ENCODE assay signal across 8 mouse cellular contexts in the genomic region with DNA sequence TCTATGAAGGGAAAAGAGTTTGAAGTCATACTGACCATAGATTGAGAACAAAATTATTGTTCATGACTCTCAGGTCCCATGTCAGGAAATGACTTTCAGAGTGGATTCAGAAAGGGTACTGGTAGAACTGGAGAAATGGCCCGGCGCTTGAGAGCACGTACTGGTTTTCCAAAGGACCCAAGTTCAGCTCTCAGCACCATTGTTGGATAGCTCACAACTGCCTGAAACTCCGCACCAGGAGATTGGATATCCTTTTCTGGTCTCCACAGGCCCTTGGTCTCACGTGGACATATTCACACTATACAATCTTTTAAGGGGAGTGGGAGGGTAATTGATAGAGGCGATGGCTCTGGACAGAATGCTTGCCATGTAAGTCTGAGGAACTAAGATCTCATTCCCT. TPM values are rescaled to one million over a fixed set of nuclear protein-coding genes. Genes with fewer than 3 reads are reported as not detected.
DNase-seq lines count a peak whose midpoint lies in the region; ATAC-seq lines count a peak whose summit lies in the region.
"Had no signal": no experiment of that assay in that cellular context is flagged by ENCODE, and none has a peak within 500 bp of the region (broad histone marks: within the 10 kb centered on the region; RNA-seq: fewer than 3 reads in every experiment).

No protein-coding gene starts in this region.

- no peak overlapping the region for H3K27ac ChIP-seq in neural tube, embryonic 11.5 days (ENCODE audit: low read depth, low read length)
- no peak overlapping the region for H3K27ac ChIP-seq in forebrain, embryonic 14.5 days (ENCODE audit: low read depth, low read length)
- peak overlapping the region; percentile 74 for H3K27ac ChIP-seq in liver, embryonic 11.5 days (ENCODE audit: low read depth, low read length)
- 0 out of 2 replicates have a peak overlapping the region, but pooled peaks have one; percentile 25 for H3K27ac ChIP-seq in stomach, embryonic 16.5 days (ENCODE audit: low read length)

- peaks cover 6% of the 10 kb centered on the region; the same call in 1 of the 2 replicates for H3K4me1 ChIP-seq in neural tube, embryonic 11.5 days (ENCODE audit: control insufficient read depth, insufficient read depth, low read length)
- peaks cover 12% of the 10 kb centered on the region for H3K4me1 ChIP-seq in forebrain, embryonic 14.5 days (ENCODE audit: control insufficient read depth, insufficient read depth, low read length)
- peaks cover 16% of the 10 kb centered on the region for H3K4me1 ChIP-seq in liver, embryonic 11.5 days (replicated peaks; ENCODE audit: control insufficient read depth, insufficient read depth, low read length)
- H3K4me1 ChIP-seq in stomach, embryonic 16.5 days (ENCODE audit: control insufficient read depth, insufficient read depth, low read length): peaks cover 7% of the 10 kb centered on the region

- no peaks in the 10 kb centered on the region for H3K36me3 ChIP-seq in neural tube, embryonic 11.5 days (ENCODE audit: control insufficient read depth, insufficient read depth, low read length)
- peaks cover 17% of the 10 kb centered on the region for H3K36me3 ChIP-seq in forebrain, embryonic 14.5 days (ENCODE audit: control insufficient read depth, insufficient read depth, low read length)
- peaks cover 12% of the 10 kb centered on the region for H3K36me3 ChIP-seq in liver, embryonic 11.5 days (ENCODE audit: control insufficient read depth, insufficient read depth, low read length)
- 0 out of 2 replicates have a peak, but pooled peaks cover 4% of the 10 kb centered on the region for H3K36me3 ChIP-seq in stomach, embryonic 16.5 days (ENCODE audit: control insufficient read depth, insufficient read depth, low read length)

- no peak for DNase-seq in neural tube, embryonic 11.5 days (ENCODE audit: low spot score)
- no peak for DNase-seq in neural tube, embryonic 10.5 days (ENCODE audit: extremely low spot score, low spot score)
- no peak for DNase-seq in forebrain, embryonic 14.5 days (ENCODE audit: low spot score)
- no peak for DNase-seq in liver, embryonic 11.5 days (ENCODE audit: low spot score)
- DNase-seq in thymus, postnatal 4 days: no peak
- no peak for DNase-seq in layer of hippocampus, adult 18-20 months (ENCODE audit: low spot score in 2 of 2)
- DNase-seq: gastrocnemius, postnatal 36 days had no signal

- no peaks in the 10 kb centered on the region for H3K9me3 ChIP-seq in neural tube, embryonic 11.5 days (ENCODE audit: control insufficient read depth, low read length)
- no peaks in the 10 kb centered on the region for H3K9me3 ChIP-seq in forebrain, embryonic 14.5 days (replicated peaks; ENCODE audit: control insufficient read depth, low read length)
- no peaks in the 10 kb centered on the region for H3K9me3 ChIP-seq in liver, embryonic 11.5 days (ENCODE audit: control insufficient read depth, low read length)
- no peaks in the 10 kb centered on the region for H3K9me3 ChIP-seq in stomach, embryonic 16.5 days (replicated peaks; ENCODE audit: control insufficient read depth, low read length)

- H3K27me3 ChIP-seq in neural tube, embryonic 11.5 days (ENCODE audit: control insufficient read depth, insufficient read depth, low read length): no peaks in the 10 kb centered on the region
- peaks cover 8% of the 10 kb centered on the region; the same call in 1 of the 2 replicates for H3K27me3 ChIP-seq in forebrain, embryonic 14.5 days (replicated peaks; ENCODE audit: control insufficient read depth, insufficient read depth, low read length)
- H3K27me3 ChIP-seq in liver, embryonic 11.5 days (replicated peaks; ENCODE audit: control insufficient read depth, insufficient read depth, low read length): no peaks in the 10 kb centered on the region
- H3K27me3 ChIP-seq in stomach, embryonic 16.5 days (ENCODE audit: control insufficient read depth, insufficient read depth, low read length): no peaks in the 10 kb centered on the region

- H3K4me3 ChIP-seq in neural tube, embryonic 11.5 days (ENCODE audit: low read depth, low read length): no peak overlapping the region; the same call in 1 of the 2 replicates
- H3K4me3 ChIP-seq in forebrain, embryonic 14.5 days (ENCODE audit: low read depth, low read length): peak overlapping the region; percentile 86
- peak overlapping the region; percentile 81 for H3K4me3 ChIP-seq in liver, embryonic 11.5 days (ENCODE audit: low read depth, low read length)
- H3K4me3 ChIP-seq in stomach, embryonic 16.5 days (replicated peaks; ENCODE audit: low read length): peak overlapping the region; percentile 91

- peak overlapping the region; percentile 74 for H3K4me2 ChIP-seq in neural tube, embryonic 11.5 days (ENCODE audit: low read depth)
- peak overlapping the region; percentile 68 for H3K4me2 ChIP-seq in forebrain, embryonic 14.5 days (ENCODE audit: low read length)
- H3K4me2 ChIP-seq in liver, embryonic 11.5 days: peak overlapping the region; percentile 71
- peak overlapping the region; percentile 81 for H3K4me2 ChIP-seq in stomach, embryonic 16.5 days (ENCODE audit: low read depth, low read length)

- WGBS in neural tube, embryonic 11.5 days: 90% methylated on average over 6 of the region's 6 CpGs
- WGBS in forebrain, embryonic 14.5 days: 93% methylated on average over 6 of the region's 6 CpGs
- 71% methylated on average over 6 of the region's 6 CpGs for WGBS in liver, embryonic 11.5 days
- 88% methylated on average over 6 of the region's 6 CpGs for WGBS in stomach, embryonic 16.5 days

- no peak for ATAC-seq in neural tube, embryonic 11.5 days (ENCODE audit: insufficient read depth, low FRiP score, low TSS enrichment)
- ATAC-seq in forebrain, embryonic 14.5 days: no peak
- no peak for ATAC-seq in liver, embryonic 11.5 days (replicated peaks; ENCODE audit: low FRiP score)
- no peak for ATAC-seq in stomach, embryonic 16.5 days (ENCODE audit: insufficient read depth, low FRiP score)

- peak overlapping the region; percentile 23; the same call in 1 of the 2 replicates for H3K9ac ChIP-seq in neural tube, embryonic 11.5 days (ENCODE audit: low read length)
- H3K9ac ChIP-seq in forebrain, embryonic 14.5 days (ENCODE audit: low read length): peak overlapping the region; percentile 91
- peak overlapping the region; percentile 54 for H3K9ac ChIP-seq in liver, embryonic 11.5 days (ENCODE audit: low read depth, low read length)
- peak overlapping the region; percentile 57; the same call in 1 of the 2 replicates for H3K9ac ChIP-seq in stomach, embryonic 16.5 days (ENCODE audit: low read length)

RNA-seq across cellular contexts. Expression of a gene that starts 1.5 kb away (rescaled TPM):
- 130 and 133 TPM in 2 replicates for polyA plus RNA-seq in neural tube, embryonic 11.5 days (2014; fragmentation: Nextera tagmentation; extraction: Ambion mirVana)
- polyA plus RNA-seq in forebrain, embryonic 14.5 days (2014; fragmentation: Nextera tagmentation; extraction: Ambion mirVana): 159 and 173 TPM in 2 replicates
- 93.0 and 102 TPM in 2 replicates for polyA plus RNA-seq in liver, embryonic 11.5 days (2014; fragmentation: Nextera tagmentation; extraction: Ambion mirVana)
- 83.6 and 90.7 TPM in 2 replicates for polyA plus RNA-seq in stomach, embryonic 16.5 days (2015; fragmentation: Nextera tagmentation; extraction: Ambion mirVana)
- total RNA-seq in layer of hippocampus, adult 18-20 months (2021): 100 to 1,000 TPM in 1 of 2 experiments, 10 to 100 TPM in 1; 98.0 to 106 TPM

RNA-seq across cellular contexts. Expression of a gene that starts 46.3 kb away (rescaled TPM):
- 0.15 and 0.29 TPM in 2 replicates for polyA plus RNA-seq in neural tube, embryonic 11.5 days (2014; fragmentation: Nextera tagmentation; extraction: Ambion mirVana)
- polyA plus RNA-seq in forebrain, embryonic 14.5 days (2014; fragmentation: Nextera tagmentation; extraction: Ambion mirVana): 0.18 TPM in 1 of 2 replicates, not detected in the other
- 0.07 TPM in 1 of 2 replicates, not detected in the other for polyA plus RNA-seq in liver, embryonic 11.5 days (2014; fragmentation: Nextera tagmentation; extraction: Ambion mirVana)
- 1.5 and 3.1 TPM in 2 replicates for polyA plus RNA-seq in stomach, embryonic 16.5 days (2015; fragmentation: Nextera tagmentation; extraction: Ambion mirVana)
- total RNA-seq in layer of hippocampus, adult 18-20 months (2021): under 1 TPM in 1 of 2 experiments, not detected in 1; 0.15 TPM
- total RNA-seq: gastrocnemius, postnatal 36 days had no signal

RNA-seq across cellular contexts. Expression of a gene that starts 55.9 kb away (rescaled TPM):
- 1.5 and 1.7 TPM in 2 replicates for polyA plus RNA-seq in neural tube, embryonic 11.5 days (2014; fragmentation: Nextera tagmentation; extraction: Ambion mirVana)
- polyA plus RNA-seq in forebrain, embryonic 14.5 days (2014; fragmentation: Nextera tagmentation; extraction: Ambion mirVana): 1.9 and 2.9 TPM in 2 replicates
- 3.5 and 3.6 TPM in 2 replicates for polyA plus RNA-seq in liver, embryonic 11.5 days (2014; fragmentation: Nextera tagmentation; extraction: Ambion mirVana)
- 14.7 and 14.9 TPM in 2 replicates for polyA plus RNA-seq in stomach, embryonic 16.5 days (2015; fragmentation: Nextera tagmentation; extraction: Ambion mirVana)
- 1 to 10 TPM; 2.9 to 3.2 TPM for total RNA-seq in layer of hippocampus, adult 18-20 months (2021)

Comparison
In these comparisons a context has a peak if more than half of its experiments do, and no peak if none do; other contexts are left out.
1. H3K27ac ChIP-seq: peak in liver, embryonic 11.5 days (single experiment) and stomach, embryonic 16.5 days (single experiment); none in neural tube, embryonic 11.5 days (single experiment) and forebrain, embryonic 14.5 days (single experiment).
2. H3K9ac ChIP-seq: peak in every context shown above with its lines; median percentile 91 in forebrain, embryonic 14.5 days; 57 in stomach, embryonic 16.5 days; 54 in liver, embryonic 11.5 days; 23 in neural tube, embryonic 11.5 days.
3. Peak in every context shown above with its lines, with median percentiles within 50 percentile points of each other: H3K4me2 ChIP-seq.